Mouse (Mus musculus): ENCODE data around the gene Gm7073.

- TF ChIP-seq CTCF (IDR thresholded peaks at IDR 0.05; ENCODE audit: insufficient read depth, low read depth, low read length), result no peak
- no peak for TF ChIP-seq POLR2A (IDR thresholded peaks at IDR 0.05; ENCODE audit: insufficient read depth, low read depth, low read length)
Observed at GRCm38 (mm10) chrX:60547098-60547443, 8.0 kb upstream of the Gm7073 start.

Data from olfactory bulb, adult 2 months (tissue).